Mouse (Mus musculus): ENCODE results near the gene Xkr7.

Xkr7 gene

DNA sequence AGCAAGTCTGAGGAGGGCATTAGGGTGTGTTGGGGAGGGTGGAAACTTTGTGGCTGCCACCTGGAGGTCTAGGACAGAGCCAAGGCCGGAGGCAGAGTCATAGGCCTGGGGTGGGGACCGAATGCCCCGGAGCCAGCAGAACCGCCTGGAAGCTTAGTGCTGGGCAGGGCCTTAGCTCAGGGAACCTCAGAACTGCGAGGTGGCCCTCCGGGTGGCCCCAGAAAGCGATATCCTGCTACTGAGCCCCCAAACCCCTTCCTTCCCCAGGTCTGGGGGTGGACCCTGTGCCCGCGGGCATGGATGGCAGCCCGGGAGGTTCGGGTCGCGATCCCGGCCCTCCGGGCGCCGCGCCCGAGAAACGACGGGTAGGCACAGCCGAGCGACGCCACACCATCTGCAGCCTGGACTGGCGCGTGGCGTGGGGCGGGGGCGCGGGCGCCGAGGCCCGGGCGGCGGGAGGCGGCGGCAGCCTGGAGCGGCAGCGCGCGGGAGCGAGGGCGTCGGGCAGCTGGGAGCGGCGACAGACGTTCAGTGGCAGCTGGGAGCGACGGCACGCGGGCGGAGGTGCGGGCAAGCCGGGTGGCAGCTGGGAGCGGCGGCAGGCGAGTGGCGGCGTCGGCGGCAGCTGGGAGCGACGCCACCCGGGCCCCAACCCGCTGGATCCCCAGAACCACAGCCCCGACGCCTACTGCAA lies 40.0 kb downstream of the Xkr7 start:
- no peak for DNase-seq (ENCODE audit: low spot score)

DNA sequence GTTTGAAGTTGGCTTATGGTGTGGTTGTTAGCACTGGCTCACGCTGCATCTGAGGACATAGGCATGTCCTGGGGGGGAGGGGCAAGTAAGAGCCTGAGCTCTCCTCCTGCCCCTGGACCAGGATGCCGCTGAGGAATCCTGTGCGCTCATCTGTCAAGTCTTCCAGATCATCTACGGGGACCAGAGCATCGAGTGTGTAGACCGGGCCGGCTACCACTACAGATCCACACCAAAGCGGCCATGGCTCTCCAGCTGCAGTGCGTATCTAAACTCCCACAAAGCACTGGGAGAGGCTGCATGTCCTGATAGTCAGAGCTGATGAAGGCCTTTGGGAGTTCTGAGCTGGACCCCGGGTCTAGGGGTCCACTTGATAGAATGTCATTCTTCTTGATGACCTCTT lies 43.0 kb downstream of the Xkr7 start:
- DNase-seq (ENCODE audit: low spot score): no peak

DNA sequence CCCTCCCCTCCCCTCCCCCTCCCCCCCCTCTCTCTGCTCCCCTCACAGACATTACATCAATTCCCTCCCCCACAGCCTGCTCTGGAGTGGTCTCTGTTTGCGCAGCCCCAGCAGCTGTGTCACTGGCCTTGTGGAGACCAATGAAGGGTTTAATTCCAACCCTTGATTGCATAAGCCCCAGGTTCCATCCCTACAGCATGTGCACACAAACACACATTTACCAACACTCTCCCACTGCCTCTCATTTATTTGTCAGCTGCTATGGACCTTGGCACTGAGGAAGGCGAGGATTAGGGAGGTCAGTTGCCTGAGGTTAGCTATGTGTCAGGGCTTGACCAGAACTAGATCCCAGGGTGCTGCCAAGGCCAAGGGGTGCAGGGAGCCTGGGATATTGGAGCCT lies 44.3 kb downstream of the Xkr7 start:
- DNase-seq (ENCODE audit: low spot score): no peak

DNA sequence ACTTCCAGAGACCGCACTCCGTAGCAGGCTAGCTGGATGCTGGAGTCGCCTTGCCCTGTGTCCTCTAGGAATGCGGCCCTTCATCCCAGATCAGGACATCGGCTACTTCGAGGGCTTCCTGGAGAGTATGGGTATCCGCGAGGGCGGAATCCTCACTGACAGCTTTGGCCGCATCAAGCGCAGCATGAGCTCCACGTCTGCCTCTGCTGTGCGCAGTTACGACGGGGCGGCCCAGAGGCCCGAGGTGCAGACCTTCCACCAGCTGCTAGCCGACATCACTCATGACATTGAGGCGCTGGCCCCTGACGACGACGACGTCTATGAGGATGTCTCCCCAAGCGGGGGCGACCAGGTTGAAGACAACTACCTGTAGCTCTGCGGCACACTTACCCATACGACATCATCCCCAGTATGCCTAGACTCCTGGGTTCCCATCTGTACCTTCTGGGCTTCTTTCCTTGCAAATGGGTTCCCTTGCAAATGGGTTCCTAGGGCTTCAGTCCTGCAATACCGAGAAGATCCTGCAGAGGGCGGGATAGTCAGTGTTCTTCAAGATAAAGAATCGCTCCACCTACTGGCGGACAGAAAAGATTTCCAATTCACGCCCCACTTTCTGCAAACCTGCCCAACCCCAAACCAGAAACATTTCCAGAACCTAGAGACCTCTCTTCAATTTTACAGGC lies 49.3 kb downstream of the Xkr7 start:
- peak; percentile 83 for DNase-seq (ENCODE audit: low spot score)

DNA sequence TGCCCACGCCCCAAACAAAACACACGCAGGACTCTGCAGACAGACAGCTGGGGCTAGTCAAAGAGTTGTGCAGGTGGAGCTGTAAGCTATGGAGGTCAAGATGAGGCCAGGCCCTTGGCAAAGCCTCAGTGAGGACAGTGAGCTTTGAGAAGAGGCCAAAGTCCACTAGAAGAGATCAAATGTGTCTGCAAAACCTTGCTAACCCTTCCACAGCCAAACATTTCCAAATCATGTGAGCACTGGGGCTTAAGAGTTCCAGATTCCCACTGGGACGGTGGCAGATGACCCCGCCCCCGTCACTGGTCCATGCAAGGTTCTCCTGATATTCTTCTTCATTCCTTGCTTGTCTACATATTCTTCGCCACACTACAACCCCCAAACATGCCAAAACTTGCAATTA lies 50.2 kb downstream of the Xkr7 start:
- no peak for DNase-seq (ENCODE audit: low spot score)

DNA sequence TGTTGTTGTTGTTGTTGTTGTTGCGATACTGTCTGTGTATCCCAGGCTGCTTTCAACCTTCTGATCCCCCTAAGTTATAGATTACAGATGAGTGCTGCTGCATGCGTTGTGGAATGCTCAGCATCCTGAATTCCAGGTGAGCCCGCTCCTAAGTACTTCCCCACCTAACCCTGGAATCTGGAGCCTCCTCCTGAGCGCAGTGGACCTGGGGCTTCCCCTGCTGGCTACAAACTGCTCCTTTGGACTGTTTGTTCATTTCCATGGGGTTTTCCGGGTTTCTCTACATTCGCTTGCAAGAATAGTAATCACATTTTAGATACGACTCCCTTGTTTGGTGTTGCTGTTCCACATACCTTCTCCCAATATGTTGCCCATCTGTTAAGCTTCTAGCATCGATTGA lies 51.6 kb downstream of the Xkr7 start:
- DNase-seq (ENCODE audit: low spot score): no peak

DNA sequence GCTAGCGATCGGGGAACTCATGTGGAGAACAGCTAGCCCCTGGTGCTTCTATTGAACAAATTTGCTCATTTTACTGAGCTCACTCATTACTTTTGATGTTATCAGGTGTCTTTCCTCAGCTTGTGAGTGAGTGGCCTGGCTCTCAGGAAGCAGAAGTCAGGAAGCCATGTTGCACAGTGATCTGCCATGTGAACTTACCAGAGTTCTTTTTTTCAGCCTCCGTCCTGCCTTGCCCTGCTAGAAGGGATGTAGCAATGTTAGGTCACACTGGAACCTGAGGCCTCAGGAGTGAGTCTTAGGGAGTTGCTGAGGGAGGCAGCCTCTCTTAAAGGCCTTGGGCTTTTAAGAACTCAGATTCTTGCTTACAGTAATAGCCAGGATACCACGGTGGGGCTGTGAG lies 52.2 kb downstream of the Xkr7 start:
- DNase-seq (ENCODE audit: low spot score): no peak

DNA sequence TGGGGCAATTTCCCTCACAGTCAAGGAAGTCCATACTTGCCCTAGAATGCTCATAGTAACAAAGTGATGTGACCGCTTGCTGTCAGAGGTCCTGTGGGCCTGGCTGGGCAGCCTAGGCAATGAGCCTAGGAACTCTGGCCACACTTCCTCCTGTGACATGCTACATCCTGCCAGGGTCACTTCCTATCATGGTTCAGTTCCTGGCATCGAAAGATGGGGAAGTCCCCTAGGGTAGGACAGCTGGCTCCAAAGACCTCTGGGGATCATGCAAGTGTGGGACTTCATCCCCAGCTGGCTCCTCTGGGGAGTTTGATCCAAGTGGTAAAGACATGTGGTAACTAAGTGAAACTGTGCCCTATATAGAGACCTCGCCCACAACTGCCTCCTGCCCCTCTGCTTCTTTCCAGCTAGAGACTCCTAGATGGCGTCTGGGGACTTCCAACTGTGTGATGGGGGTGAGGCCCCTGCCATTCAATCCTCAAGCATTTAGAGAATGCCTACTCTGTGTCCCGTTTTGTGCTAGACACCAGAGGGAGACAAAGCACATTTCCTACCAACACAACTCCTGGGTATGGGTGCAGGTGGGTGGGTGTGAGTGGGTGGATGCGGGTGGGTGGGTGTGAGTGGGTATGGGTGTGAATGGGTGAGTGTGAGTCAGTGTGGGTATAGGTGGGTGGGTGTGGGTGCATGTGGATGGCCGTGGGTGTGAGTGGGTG lies 52.8 kb downstream of the Xkr7 start:
- no peak for DNase-seq (ENCODE audit: low spot score)

DNA sequence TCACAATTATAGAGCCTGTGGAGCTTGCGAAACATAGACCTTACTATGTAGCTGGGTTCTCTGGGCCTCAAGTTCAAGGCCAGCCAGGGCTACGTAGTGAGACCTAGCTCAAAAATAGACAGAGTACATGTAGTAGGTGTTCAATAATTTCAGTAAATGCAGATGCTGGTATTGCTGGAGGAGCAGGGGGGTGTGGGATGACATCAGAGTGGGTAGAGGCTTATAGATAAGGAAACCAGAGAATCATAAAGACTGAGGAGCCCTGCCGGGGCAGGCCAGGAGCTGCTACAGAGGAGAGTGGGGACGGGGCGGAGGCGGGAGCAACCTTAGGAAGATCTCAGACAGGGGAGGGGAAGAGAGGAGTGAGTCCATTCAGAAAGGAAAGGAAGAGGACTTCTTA lies 53.9 kb downstream of the Xkr7 start:
- DNase-seq (ENCODE audit: low spot score): no peak

DNA sequence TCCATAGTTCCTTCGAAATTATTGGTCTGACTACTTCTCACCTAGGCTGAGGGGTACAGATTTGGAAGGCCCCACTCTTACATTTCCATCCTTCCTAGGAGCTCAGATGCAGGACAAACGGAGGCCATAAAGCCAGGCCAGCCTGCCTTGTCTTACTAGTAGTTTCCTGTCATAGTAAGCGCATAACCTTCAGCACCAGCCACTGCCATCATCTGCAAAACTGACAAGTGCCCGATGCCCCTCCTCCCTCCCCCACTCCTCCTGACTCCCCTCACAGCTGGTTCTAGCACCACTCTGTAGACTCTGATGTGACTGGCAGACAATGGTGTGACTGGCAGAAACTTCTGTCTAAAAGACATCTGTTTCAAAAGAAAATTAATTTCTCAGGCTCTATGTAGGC lies 54.5 kb downstream of the Xkr7 start:
- no peak for DNase-seq (ENCODE audit: low spot score)

DNA sequence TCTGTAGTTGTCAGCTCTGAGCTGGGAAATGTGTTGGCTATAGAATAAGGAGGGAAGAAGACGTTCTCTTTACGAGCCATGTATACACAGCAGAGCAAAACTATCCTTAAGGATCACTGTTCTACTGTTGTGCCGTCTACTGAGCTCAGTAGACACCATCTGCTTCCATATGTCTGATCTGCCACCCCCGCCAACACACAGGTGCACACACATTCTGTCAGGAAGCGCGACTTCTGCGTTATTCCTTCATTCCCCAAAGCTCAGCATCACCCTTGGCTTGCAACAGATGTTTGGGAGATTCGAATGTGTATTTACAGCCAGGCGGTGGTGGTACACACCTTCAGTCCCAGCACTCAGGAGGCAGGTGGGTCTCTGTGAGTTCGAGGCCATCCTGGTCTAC lies 55.4 kb downstream of the Xkr7 start:
- no peak for DNase-seq (ENCODE audit: low spot score)

DNA sequence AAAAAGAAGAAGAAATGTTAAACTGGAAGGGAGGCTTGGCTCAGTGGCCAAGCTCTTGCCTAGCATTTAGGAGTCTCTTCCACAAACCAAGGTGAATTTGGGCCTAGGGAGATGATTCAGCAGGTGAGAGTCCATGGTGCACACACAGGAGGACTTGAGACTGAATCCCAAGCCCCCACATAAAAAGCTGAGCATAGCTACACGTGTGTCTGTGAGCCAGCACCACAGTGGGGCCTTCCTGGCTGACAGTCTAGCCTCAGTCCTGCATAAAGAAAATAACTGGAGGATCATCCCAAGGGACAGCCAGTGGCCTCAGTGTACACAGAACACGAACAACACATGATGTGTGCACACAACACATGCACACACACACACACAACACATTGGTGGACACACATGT lies 57.7 kb downstream of the Xkr7 start:
- DNase-seq (ENCODE audit: low spot score): no peak

DNA sequence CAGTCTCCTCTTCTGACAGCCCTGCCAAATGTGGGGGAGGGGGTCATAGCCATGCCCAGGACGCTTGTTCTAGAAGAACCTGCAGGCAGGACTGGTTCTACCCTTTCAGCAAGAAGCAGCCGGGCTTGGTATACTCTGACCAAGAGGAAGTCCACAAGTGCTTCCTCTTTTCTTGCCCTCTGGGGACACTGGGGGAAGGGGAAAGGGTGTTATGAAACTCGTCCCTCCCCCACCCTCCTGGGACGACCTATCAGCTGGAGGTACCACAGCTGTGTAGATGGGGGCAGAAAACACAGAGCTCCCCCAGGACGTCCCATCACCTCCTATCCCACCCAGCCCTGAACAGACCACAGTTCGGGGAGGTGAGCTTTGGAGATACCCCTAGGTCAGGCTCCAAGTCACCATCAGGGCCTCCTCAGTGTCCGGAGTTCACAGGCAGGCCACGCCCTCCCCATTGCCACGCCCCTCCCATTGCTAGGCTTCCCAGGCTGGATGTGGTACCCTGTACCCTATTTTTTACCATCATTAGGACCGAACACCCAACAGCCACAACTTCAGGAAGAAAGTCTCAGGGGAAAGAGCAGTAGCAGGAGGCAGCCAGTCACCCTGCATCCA lies 59.0 kb downstream of the Xkr7 start:
- DNase-seq (ENCODE audit: low spot score): peak; percentile 60

All from urinary bladder, postnatal 14 days (tissue).